Mouse (Mus musculus) NIH3T3 (cell line): ENCODE data around the gene Iffo2.
A peak's percentile ranks its signal among the peaks of the same experiment; 100 is the strongest.

Experiments used
- DNase-seq: peaks from one replicate; pipeline ENCODE4 v3.0.0-alpha.2; 2012; ENCODE audit warnings: low read depth

Iffo2 gene

DNA sequence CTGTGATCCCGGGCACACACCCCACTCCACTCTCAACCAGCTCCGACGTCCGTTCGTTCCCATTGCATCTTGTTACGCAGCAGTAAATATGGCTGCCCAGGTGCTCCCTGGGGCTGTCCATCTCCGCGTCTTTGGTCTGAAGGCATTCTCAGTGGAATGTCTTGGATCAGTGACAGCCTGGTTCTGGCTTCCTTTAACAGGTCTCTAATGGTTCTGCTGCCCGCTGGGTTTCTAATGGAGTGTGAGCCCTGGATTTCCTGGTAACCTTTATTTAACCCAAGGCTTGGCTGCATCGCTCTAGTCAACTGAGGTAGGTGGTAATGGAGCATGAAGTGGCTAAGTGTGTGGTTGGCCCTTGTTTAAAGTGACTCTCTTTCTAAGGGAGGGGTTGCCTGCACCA lies 1.7 kb downstream of the Iffo2 start:
- DNase-seq: no peak

DNA sequence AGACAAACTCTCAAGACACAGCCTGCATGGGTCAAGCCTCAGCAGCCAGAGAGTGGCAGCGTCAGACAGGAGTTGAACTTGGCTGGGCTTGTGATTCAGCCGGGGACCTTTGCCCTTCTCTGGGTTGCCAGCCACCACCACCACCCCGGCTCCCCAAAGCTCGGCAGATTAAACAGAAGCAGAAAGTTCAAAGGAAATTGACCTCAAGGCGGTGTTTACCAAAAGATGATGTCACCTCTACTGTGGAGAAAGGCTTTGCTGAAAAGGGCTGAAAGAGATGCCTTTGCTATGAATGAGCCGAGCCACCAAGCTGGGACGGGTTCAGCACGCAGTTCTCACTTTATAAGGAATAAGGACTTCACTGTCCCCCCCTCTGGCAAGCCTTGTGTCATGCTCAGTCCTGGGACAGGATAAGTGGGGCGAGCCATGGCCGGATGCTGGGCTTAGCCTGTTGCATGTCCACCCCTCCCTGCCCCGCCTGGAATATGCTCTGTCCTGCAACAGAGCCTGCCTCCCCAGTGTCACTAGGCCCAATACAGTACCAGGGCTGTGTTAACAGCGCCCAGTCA lies 4.9 kb downstream of the Iffo2 start:
- peak; percentile 53 for DNase-seq

DNA sequence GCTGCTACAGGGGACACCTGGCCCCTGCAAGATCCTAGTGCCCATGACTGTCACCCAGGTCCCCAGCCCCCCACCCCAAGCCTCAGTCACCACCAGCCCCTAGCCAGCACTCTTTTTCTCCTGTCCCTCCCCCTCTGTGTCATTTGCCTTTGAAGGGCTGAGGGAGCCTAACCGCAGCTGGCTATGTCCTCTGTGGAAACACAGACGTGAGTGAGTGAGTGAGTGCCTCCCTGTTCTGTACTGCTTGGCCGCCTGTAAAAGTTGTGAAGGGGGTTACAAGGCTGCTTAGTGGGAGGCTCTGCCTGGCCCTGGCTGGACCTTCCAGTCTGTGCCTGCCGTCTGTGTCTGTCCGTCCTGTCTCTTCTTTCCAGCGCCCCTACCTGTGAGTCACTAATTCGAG lies 5.4 kb downstream of the Iffo2 start:
- DNase-seq: peak; percentile 44

GRCm38 (mm10) chr4:139536706-139537105 lies 6.4 kb downstream of the Iffo2 start:
- no peak for DNase-seq

DNA sequence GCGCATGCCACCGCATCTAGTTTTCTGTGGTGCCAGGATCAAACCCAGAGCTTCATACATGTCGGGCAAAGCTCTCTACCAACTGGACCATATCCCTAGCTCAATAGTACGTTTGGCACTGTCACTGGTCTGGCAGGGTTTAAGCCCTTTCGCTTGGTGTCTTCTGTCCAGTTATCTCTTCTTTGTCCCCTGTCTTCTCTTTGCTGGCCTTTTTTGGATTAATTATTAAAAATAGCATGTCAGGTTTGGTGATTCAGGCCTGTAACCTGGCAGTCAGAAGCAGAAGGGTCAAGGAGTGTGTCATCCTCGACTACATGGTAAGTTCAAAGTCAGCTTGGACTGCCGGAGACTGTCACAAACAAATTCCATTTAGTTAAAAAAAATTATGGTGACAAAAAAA lies 10.4 kb downstream of the Iffo2 start:
- no peak for DNase-seq

DNA sequence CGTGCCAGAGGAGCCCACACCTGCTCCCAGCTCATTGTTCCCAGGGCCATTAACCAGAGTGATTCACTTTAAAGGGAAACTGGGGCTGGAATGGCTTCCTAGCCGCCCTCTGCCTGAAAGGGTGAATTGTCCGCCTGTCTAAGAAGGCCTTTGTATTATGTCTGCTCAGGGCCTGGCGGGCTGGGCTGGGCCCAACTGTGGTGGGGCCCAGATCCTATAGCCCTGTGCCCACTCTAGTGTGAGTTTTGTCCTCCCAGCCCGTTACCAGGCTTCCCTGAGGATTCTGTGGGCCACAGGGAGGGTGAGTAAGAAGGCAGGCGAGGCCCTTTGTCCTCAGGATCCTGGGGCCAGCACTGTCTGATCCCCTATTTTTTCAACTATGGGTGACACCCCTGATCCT lies 15.4 kb downstream of the Iffo2 start:
- DNase-seq: no peak

DNA sequence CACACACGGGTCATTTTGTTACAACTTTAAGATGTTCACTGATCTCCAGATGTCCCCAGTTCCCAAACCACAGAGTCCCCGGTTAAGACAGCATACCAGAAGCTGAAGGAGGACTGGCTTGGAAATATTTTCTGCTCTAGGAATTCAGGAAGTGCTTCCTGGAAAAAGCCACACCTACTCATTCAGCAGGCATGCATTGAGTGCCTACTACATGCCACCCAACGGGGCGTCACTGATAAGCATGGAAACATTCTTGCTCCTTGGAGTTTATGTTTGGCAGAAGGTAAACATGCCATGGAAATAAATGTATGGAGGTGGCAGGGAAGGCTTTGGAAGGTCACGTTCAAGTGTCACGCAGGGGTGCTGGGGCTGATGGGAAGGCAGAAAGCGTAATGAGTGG lies 19.1 kb downstream of the Iffo2 start:
- no peak for DNase-seq

DNA sequence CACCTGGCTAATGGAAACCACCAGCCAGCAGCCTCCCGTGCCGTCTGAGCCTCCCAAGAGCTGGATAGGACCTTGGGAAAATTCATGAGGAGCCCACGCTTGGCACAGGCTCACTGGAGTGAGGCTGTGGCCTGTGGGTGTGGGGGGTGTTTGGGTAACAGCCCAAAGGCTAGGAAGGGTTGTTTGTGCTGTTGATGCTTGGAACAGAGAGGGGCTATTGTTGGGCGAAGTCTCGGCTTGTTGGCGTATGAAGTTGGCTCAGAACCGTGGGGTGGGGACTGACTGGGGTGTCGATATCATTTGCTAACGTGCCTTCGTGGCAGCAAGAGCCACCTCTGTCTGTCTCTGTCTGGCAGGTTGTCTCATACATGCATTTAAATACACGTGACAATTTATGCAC lies 24.9 kb downstream of the Iffo2 start:
- DNase-seq: no peak

DNA sequence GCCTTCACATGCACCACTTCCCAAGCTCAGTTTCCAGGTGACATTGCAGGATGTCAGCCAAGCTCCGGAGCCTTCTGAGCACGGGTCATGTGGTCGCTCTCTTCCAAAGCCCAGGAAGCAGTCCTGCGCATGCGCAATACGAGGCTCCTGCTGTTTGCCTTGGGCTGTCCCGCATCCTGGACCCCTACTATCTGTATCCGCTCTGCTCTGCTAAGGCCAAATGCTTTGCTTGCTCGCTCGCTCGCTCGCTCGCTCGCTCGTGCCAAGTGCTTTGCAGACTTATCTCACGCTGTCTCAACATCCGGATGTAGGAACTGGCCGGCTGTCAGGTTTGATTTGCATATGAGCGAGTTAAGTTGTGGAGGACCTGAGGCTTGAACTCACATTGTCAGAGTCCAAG lies 25.6 kb downstream of the Iffo2 start:
- DNase-seq: no peak

DNA sequence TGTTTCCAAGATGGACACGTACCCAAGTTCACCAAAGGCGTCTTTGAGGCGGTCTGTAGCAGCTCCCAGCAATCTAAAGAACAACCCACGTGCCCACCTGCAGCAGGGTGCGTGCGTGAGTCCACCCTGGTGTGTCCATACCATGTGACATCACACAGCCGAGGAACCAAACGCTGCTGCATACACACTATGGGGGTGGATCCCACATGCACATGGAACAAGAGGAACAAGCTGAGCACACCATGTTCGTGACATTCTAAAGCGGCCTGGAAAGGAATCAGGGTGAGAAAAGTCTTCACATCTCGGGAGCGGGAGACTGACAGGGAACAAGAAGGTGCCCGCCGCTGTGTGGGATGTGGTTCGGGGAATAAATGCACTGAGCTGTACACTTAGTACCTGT lies 38.0 kb downstream of the Iffo2 start:
- DNase-seq: no peak

GRCm38 (mm10) chr4:139570756-139571155 lies 40.4 kb downstream of the Iffo2 start:
- no peak for DNase-seq

DNA sequence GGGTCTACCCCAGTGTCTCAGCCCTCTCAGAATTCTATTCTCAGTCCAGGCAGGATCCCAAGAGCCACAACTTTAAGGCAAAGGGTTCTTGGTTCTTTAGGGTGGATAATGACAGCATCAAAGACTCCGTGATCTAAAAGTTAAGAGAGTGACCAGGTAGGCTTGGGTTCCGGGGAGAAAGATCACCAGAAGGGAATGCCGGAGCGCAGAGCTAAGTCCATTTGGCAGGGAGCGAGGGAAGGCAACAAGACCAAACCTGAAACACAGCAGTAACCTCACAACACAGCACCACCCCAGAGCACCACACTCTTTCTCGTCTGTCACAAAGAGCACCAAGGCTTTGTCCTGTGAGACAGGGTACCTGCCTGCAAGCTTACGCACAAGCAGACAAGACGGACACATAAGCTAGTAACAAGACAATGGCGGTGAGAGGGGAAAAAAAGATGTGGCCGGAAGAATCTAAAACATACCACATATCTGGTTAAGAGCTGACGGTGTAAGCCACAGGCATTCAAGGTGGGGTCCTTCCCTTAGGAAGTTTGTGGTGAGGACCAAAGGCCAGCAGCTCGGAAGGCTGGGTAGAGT lies 42.7 kb downstream of the Iffo2 start:
- DNase-seq: no peak

- DNase-seq: peak; percentile 99
Measured at GRCm38 (mm10) chr4:139574156-139574798, 43.9 kb downstream of the Iffo2 start.

GRCm38 (mm10) chr4:139574799-139575672 lies 44.7 kb downstream of the Iffo2 start:
- peak; percentile 51 for DNase-seq

GRCm38 (mm10) chr4:139575673-139576003 lies 45.3 kb downstream of the Iffo2 start:
- DNase-seq: peak; percentile 48

- no peak for DNase-seq
Measured at GRCm38 (mm10) chr4:139576251-139576880, 46.0 kb downstream of the Iffo2 start.

DNA sequence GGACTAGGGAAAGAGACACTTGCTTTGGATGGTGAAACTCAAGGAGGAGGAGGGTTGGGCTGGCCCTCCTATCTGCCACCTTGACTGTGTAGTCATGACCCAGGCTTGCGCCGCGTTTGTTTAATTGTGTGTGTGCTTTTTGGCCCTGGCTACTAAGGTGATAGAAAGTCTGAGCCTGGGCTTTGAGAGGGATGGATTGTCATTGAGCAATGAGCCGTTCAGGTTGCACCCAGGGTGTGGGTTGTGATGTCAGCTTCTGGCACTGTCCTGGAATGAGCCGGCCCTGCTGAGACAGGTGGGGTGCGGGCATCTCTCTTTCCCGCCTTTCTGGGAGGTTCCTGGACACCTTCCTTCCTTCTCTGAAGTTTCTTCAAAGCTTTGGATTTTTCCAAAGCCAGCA lies 46.7 kb downstream of the Iffo2 start:
- no peak for DNase-seq

DNA sequence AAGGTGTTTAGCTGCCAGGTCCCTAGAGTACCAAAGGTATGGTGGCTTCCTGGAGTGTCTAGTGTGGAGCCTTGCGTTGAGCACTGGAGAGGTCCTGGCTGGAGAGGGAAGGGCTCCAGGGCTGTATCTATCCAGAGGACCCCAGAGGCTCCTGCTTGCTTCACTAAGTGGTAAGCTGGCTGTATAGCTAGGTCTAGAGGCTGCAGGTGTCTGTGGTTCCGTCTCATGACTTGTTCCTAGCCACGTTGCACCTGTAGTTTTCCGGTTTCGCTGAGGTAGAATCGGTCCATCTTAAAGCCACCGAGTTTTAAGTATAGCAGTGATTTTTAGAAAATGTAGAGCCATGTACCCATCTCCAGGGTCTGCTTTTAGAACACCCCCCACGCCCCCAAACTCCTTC lies 48.0 kb downstream of the Iffo2 start:
- DNase-seq: no peak

DNA sequence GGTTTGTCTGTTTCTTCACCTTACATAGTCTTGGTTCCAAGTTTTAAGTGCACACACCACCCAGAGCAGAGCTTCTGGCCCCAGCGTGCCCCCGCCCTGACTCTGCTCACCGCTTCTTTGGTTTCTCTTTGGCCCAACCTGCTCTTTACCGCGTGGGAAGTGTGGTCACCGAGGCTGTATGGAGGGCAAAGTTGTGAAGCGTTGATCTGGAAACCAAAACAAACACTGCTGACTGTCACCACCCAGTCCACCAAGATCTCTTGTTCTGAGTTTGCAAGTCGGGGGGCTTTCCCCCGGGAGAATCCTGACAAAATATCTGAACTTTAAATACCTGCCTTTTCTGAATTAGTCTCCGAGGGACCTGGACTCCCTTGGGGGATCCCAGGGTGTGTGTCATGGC lies 48.7 kb downstream of the Iffo2 start:
- no peak for DNase-seq

- no peak for DNase-seq
Measured at GRCm38 (mm10) chr4:139579466-139579865, 49.1 kb downstream of the Iffo2 start.

- peak; percentile 84 for DNase-seq
Measured at GRCm38 (mm10) chr4:139580663-139581336, 50.5 kb downstream of the Iffo2 start.
